In genomic region chr12:56677620-56678019, GRCm38 (mm10) we compare ENCODE assay signal across 30 mouse cellular contexts. TPM values are rescaled to one million over a fixed set of nuclear protein-coding genes. Genes with fewer than 3 reads are reported as not detected.
DNase-seq lines count a peak whose midpoint lies in the region; ATAC-seq and TF ChIP-seq lines count a peak whose summit lies in the region.
"Had no signal": no experiment of that assay in that cellular context is flagged by ENCODE, and none has a peak within 500 bp of the region (broad histone marks: within the 10 kb centered on the region; RNA-seq: fewer than 3 reads in every experiment).

No protein-coding gene starts in this region.

- peak overlapping the region; percentile 54 to 56 for H3K4me3 ChIP-seq in MEL (ENCODE audit: control insufficient read depth in 1 of 2, insufficient read depth in 1 of 2, low read depth in 2 of 2, low read length in 2 of 2)
- no peak overlapping the region for H3K4me3 ChIP-seq in forebrain, embryonic 11.5 days (ENCODE audit: low read depth, low read length)
- no peak overlapping the region for H3K4me3 ChIP-seq in kidney, embryonic 16.5 days (ENCODE audit: low read length)
- H3K4me3 ChIP-seq: forebrain, embryonic 10.5 days; heart, adult 2 months; hindbrain, embryonic 10.5 days; hindbrain, embryonic 13.5 days had no signal

- peak; percentile 94 for ATAC-seq in common myeloid progenitor, adult 5-6 weeks (replicated peaks; ENCODE audit: low read depth, poor library complexity, severe bottlenecking)
- ATAC-seq in megakaryocyte, adult 5-6 weeks (ENCODE audit: poor library complexity, severe bottlenecking), result 0 out of 2 replicates have a peak, but pooled peaks have one; percentile 30
- no peak for ATAC-seq in forebrain, embryonic 11.5 days (replicated peaks; ENCODE audit: low FRiP score)
- ATAC-seq in kidney, embryonic 16.5 days (ENCODE audit: low FRiP score, low TSS enrichment), result no peak
- ATAC-seq: forebrain, embryonic 14.5 days; forebrain, postnatal 0 days; hindbrain, embryonic 16.5 days; intestine, postnatal 0 days had no signal

- H3K36me3 ChIP-seq in MEL (ENCODE audit: control insufficient read depth in 1 of 2, insufficient read depth in 2 of 2, low read length in 2 of 2), result peaks cover 0 to 10% of the 10 kb centered on the region in 2 experiments; a peak in 2 of 4 replicates
- no peaks in the 10 kb centered on the region for H3K36me3 ChIP-seq in forebrain, embryonic 11.5 days (ENCODE audit: control insufficient read depth, insufficient read depth, low read length)
- no peaks in the 10 kb centered on the region for H3K36me3 ChIP-seq in kidney, embryonic 16.5 days (ENCODE audit: insufficient read depth, low read length)
- H3K36me3 ChIP-seq: forebrain, embryonic 10.5 days; hindbrain, embryonic 10.5 days; hindbrain, embryonic 13.5 days had no signal

- H3K9ac ChIP-seq in MEL (ENCODE audit: control insufficient read depth, low read depth, low read length, poor library complexity, severe bottlenecking), result peak overlapping the region; percentile 35
- H3K9ac ChIP-seq in forebrain, embryonic 11.5 days (ENCODE audit: low read length), result no peak overlapping the region
- H3K9ac ChIP-seq in kidney, embryonic 16.5 days (replicated peaks; ENCODE audit: low read length), result no peak overlapping the region
- H3K9ac ChIP-seq: forebrain, postnatal 0 days; hindbrain, embryonic 13.5 days had no signal

- peak in 1 of 2 experiments; percentile 48; a peak in 1 of 4 replicates for TF ChIP-seq POLR2A in MEL (IDR thresholded peaks at IDR 0.05; ENCODE audit: control insufficient read depth in 1 of 2, insufficient read depth in 1 of 2, low read depth in 1 of 2, low read length in 2 of 2, poor library complexity in 1 of 2)

- 75% methylated on average over 7 of the region's 7 CpGs for WGBS in forebrain, embryonic 11.5 days
- 56% methylated on average over 7 of the region's 7 CpGs for WGBS in kidney, embryonic 16.5 days

- no peak for TF ChIP-seq RAD21 in MEL (IDR thresholded peaks at IDR 0.05; ENCODE audit: low read depth, low read length)

- H3K79me2 ChIP-seq in MEL (ENCODE audit: control insufficient read depth, insufficient read depth, low read length, poor library complexity), result no peaks in the 10 kb centered on the region

- H3K27ac ChIP-seq in MEL (ENCODE audit: control insufficient read depth, low read depth, low read length), result peak overlapping the region; percentile 64
- no peak overlapping the region for H3K27ac ChIP-seq in forebrain, embryonic 11.5 days (ENCODE audit: low read depth, low read length)
- no peak overlapping the region for H3K27ac ChIP-seq in kidney, embryonic 16.5 days (ENCODE audit: low read length)
- H3K27ac ChIP-seq: forebrain, embryonic 10.5 days; heart, adult 2 months; hindbrain, embryonic 10.5 days; hindbrain, embryonic 13.5 days had no signal

- DNase-seq in 416B (ENCODE audit: low read depth) (peak; percentile 92), MEL (ENCODE audit: low read depth, low spot score) (peak; percentile 93)
- no peak for DNase-seq in embryo, embryonic 11 days
- DNase-seq in forebrain, embryonic 11.5 days (ENCODE audit: low spot score), result no peak
- no peak for DNase-seq in heart, adult 9 months (ENCODE audit: low spot score in 2 of 2)
- DNase-seq: adrenal gland, adult 2 months; adrenal gland, postnatal 14 days; B cell, adult 2 months; cerebellum, adult 11 months; cerebellum, adult 2 months; cerebellum, adult 9-11 months; cerebellum, postnatal 25 days; forebrain, postnatal 0 days; gastrocnemius, postnatal 25 days; heart, adult 2 months had no signal

- no peaks in the 10 kb centered on the region for H3K9me3 ChIP-seq in MEL (replicated peaks; ENCODE audit: insufficient read depth, low read length)
- no peaks in the 10 kb centered on the region for H3K9me3 ChIP-seq in forebrain, embryonic 11.5 days (ENCODE audit: control insufficient read depth, low read length)
- H3K9me3 ChIP-seq in kidney, embryonic 16.5 days (ENCODE audit: low read length), result no peaks in the 10 kb centered on the region; the same call in 1 of the 2 replicates
- H3K9me3 ChIP-seq: forebrain, embryonic 10.5 days; hindbrain, embryonic 10.5 days; hindbrain, embryonic 13.5 days had no signal

- peak; percentile 84 to 96 for TF ChIP-seq EP300 in MEL (IDR thresholded peaks at IDR 0.05; ENCODE audit: low read depth in 1 of 2, low read length in 2 of 2)

- H3K27me3 ChIP-seq in MEL (ENCODE audit: control insufficient read depth in 1 of 2, insufficient read depth in 2 of 2, low read length in 2 of 2), result no peaks in the 10 kb centered on the region
- peaks cover 30% of the 10 kb centered on the region for H3K27me3 ChIP-seq in forebrain, embryonic 11.5 days (ENCODE audit: control insufficient read depth, insufficient read depth, low read length)
- peaks cover 53% of the 10 kb centered on the region for H3K27me3 ChIP-seq in kidney, embryonic 16.5 days (ENCODE audit: insufficient read depth, low read length)
- H3K27me3 ChIP-seq: CH12.LX had no signal

- no peak overlapping the region for H3K4me2 ChIP-seq in forebrain, embryonic 11.5 days (ENCODE audit: low read depth, low read length, severe bottlenecking)
- H3K4me2 ChIP-seq in kidney, embryonic 16.5 days (replicated peaks; ENCODE audit: low read depth, low read length), result no peak overlapping the region
- H3K4me2 ChIP-seq: heart, embryonic 11.5 days; hindbrain, embryonic 13.5 days had no signal

- TF ChIP-seq CTCF in MEL (IDR thresholded peaks at IDR 0.05 in 2 of 3, conservative IDR thresholded peaks at IDR 0.05 in 1 of 3; ENCODE audit: control insufficient read depth in 1 of 3, insufficient read depth in 1 of 3, low read depth in 2 of 3, low read length in 3 of 3, poor library complexity in 1 of 3, severe bottlenecking in 1 of 3), result no peak

- H3K4me1 ChIP-seq in MEL (ENCODE audit: control insufficient read depth in 1 of 2, insufficient read depth in 2 of 2, low read length in 2 of 2), result peaks cover 3 to 13% of the 10 kb centered on the region in 2 experiments; a peak in 2 of 4 replicates
- peaks cover 2% of the 10 kb centered on the region for H3K4me1 ChIP-seq in forebrain, embryonic 11.5 days (replicated peaks; ENCODE audit: control insufficient read depth, insufficient read depth, low read length)
- 0 out of 2 replicates have a peak, but pooled peaks cover 4% of the 10 kb centered on the region for H3K4me1 ChIP-seq in kidney, embryonic 16.5 days (ENCODE audit: insufficient read depth, low read length)

TF ChIP-seq in MEL, 35 proteins besides CTCF, POLR2A, EP300 and RAD21:
- TF ChIP-seq HCFC1 (IDR thresholded peaks at IDR 0.05; ENCODE audit: low read depth, low read length) (peak; percentile 66; the same call in 1 of the 2 replicates), BHLHE40 (IDR thresholded peaks at IDR 0.05; ENCODE audit: borderline replicate concordance, low read depth, low read length) (no peak; the same call in 1 of the 2 replicates), CHD1 (IDR thresholded peaks at IDR 0.05; ENCODE audit: low read depth, low read length) (no peak), GATA1 (IDR thresholded peaks at IDR 0.05; ENCODE audit: low read depth, low read length) (peak; percentile 96), MAFK (IDR thresholded peaks at IDR 0.05; ENCODE audit: borderline replicate concordance, low read depth, low read length) (peak; percentile 73; the same call in 1 of the 2 replicates), MYC (IDR thresholded peaks at IDR 0.05; ENCODE audit: low read depth, low read length) (peak; percentile 72; the same call in 1 of the 2 replicates), TCF12 (IDR thresholded peaks at IDR 0.05; ENCODE audit: low read depth, low read length) (peak; percentile 40; the same call in 1 of the 2 replicates), RCOR1 (IDR thresholded peaks at IDR 0.05; ENCODE audit: low read depth, low read length) (peak; percentile 95), UBTF (IDR thresholded peaks at IDR 0.05; ENCODE audit: borderline replicate concordance, insufficient read depth, low read depth, low read length) (no peak), SIN3A (IDR thresholded peaks at IDR 0.05; ENCODE audit: low read length) (peak; percentile 80), ETS1 (IDR thresholded peaks at IDR 0.05; ENCODE audit: low read depth, low read length) (peak; percentile 91), JUND (IDR thresholded peaks at IDR 0.05; ENCODE audit: low read depth, low read length) (no peak), ELF1 (IDR thresholded peaks at IDR 0.05; ENCODE audit: low read depth, low read length) (peak; percentile 87), ZMIZ1 (IDR thresholded peaks at IDR 0.05; ENCODE audit: low read depth, low read length) (no peak), NELFE (IDR thresholded peaks at IDR 0.05; ENCODE audit: low read depth, low read length) (no peak), SMC3 (IDR thresholded peaks at IDR 0.05; ENCODE audit: low read depth, low read length) (no peak), MXI1 (IDR thresholded peaks at IDR 0.05; ENCODE audit: low read depth, low read length) (0 out of 2 replicates have a peak, but pooled peaks have one; percentile 10), TBP (IDR thresholded peaks at IDR 0.05; ENCODE audit: low read depth, low read length) (peak; percentile 58; the same call in 1 of the 2 replicates)

RNA-seq across cellular contexts. Expression of gene Pax9, which starts 13.9 kb away (rescaled TPM):
- total RNA-seq in MEL (2012; rRNA removed), result 1.7 and 2.5 TPM in 2 replicates
- polyA plus RNA-seq in MEL (2012; ENCODE audit: insufficient read depth in 1 of 2, insufficient read length in 2 of 2, low read depth in 1 of 2, low replicate concordance in 2 of 2, missing spikeins in 1 of 2), result 1 to 10 TPM in 1 of 2 experiments, not detected in 1; 4.5 TPM
- not detected in 2 replicates for total RNA-seq in common myeloid progenitor, adult 5-6 weeks (2017)
- not detected in 2 replicates for total RNA-seq in megakaryocyte, adult 5-6 weeks (2015)
- total RNA-seq in megakaryocyte, adult 5-6 weeks (2017), result not detected in 2 replicates
- polyA plus RNA-seq in forebrain, embryonic 11.5 days (2014; fragmentation: Nextera tagmentation; extraction: Ambion mirVana), result 0.07 and 0.39 TPM in 2 replicates
- polyA plus RNA-seq in kidney, embryonic 16.5 days (2015; fragmentation: Nextera tagmentation; extraction: Ambion mirVana), result 0.06 and 0.18 TPM in 2 replicates
- total RNA-seq: adrenal gland, adult 2 months; adrenal gland, postnatal 4 days; CH12.LX; forebrain, postnatal 0 days had no signal
- polyA plus RNA-seq: adrenal gland, adult 2 months; cerebellum, adult 2 months; cortical plate, adult 2 months; forebrain, embryonic 14.5 days; forebrain, postnatal 0 days; gonadal fat pad, adult 2 months; heart, embryonic 14.5 days; intestine, postnatal 0 days had no signal

Comparison
In these comparisons a context has a peak if more than half of its experiments do, and no peak if none do; other contexts are left out.
1. DNase-seq: peak in 416B (single experiment) and MEL (single experiment); none in embryo, embryonic 11 days (single experiment), forebrain, embryonic 11.5 days (single experiment) and heart, adult 9 months (0 of 2).
2. H3K4me3 ChIP-seq: peak in MEL (2 of 2); none in forebrain, embryonic 11.5 days (single experiment) and kidney, embryonic 16.5 days (single experiment).
3. ATAC-seq: peak in common myeloid progenitor, adult 5-6 weeks (single experiment) and megakaryocyte, adult 5-6 weeks (single experiment); none in forebrain, embryonic 11.5 days (single experiment) and kidney, embryonic 16.5 days (single experiment).